Mouse (Mus musculus): ENCODE results near the gene Ephb4.

Ephb4 gene

DNA sequence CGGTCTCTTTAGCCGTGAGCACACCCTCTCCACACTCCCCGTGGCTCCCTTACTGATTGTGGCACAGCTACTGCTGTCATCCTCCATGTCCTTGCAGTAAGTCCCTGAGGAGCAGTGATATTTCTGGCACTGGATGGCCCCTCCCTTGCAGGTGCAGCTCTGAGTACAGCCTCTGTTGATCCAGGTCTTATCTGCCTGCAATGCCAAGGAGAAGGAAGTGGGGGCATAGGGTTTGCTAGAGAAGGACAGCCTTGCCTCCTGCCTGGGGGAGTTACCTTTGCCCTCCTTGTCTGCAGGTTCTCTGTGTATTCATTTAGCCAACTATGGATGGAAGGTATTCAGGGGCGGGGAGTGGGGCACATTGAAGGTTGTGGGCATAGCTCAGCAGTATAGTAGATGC is 69.9 kb downstream of the Ephb4 start:
- in situ Hi-C loops (cut with MboI, MseI): no loop called here

DNA sequence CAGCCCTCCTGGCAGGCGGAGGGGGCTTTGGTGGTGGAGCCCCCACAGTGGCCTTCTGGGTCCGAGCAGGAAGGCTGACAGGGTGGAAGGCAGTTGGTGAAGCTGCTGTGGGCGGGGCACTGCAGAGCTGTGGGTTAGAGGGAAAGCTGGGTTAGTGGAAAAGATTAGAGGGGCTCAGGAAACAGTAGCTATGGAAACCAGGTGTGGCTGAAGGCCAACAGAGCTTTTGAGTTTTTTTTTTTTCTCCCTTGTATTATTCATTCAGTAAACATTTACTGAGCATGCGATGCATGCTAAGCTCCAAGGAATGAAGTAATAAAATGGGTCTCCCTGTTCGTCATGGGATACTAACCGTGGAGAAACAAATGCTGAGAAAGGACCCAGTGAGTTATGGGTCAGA is 75.7 kb downstream of the Ephb4 start:
- in situ Hi-C loops (cut with MboI, MseI): no loop called here

Measured in T-helper 2 cell (primary cell).